Comparison of ENCODE assay signal across 23 mouse cellular contexts in the genomic region with DNA sequence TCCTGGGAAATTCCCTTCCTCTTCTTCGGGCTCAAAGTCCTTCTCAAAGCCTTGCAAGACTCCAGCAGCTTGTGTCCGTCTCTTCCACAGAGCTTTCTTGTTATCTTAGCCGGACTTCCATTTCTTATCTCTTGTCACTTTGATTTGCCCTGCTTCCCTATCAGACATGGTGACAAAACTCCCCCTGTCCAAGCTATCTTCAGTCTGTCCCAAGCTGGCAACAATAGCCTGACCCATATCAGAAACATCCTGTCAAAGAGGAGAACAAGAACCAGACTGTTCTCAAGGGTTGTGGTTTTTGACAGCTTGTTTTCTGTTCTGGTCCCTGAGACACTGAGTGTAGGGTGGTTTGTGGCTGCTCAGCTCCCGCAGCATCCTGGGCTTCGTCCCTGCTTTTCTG. TPM values are rescaled to one million over a fixed set of nuclear protein-coding genes. Genes with fewer than 3 reads are reported as not detected.
DNase-seq lines count a peak whose midpoint lies in the region; ATAC-seq and TF ChIP-seq lines count a peak whose summit lies in the region.
"Had no signal": no experiment of that assay in that cellular context is flagged by ENCODE, and none has a peak within 500 bp of the region (broad histone marks: within the 10 kb centered on the region; RNA-seq: fewer than 3 reads in every experiment).

No protein-coding gene starts in this region.

- peak overlapping the region; percentile 19; the same call in 1 of the 2 replicates for H3K4me2 ChIP-seq in heart, embryonic 11.5 days
- H3K4me2 ChIP-seq in heart, embryonic 16.5 days (ENCODE audit: low read depth, low read length), result no peak overlapping the region
- H3K4me2 ChIP-seq in lung, embryonic 16.5 days (ENCODE audit: low read depth, low read length), result no peak overlapping the region
- H3K4me2 ChIP-seq: embryonic facial prominence, embryonic 13.5 days; forebrain, embryonic 12.5 days; intestine, embryonic 15.5 days; limb, embryonic 13.5 days; liver, embryonic 11.5 days had no signal

- H3K9me3 ChIP-seq in heart, embryonic 11.5 days (replicated peaks; ENCODE audit: control insufficient read depth, low read length), result no peaks in the 10 kb centered on the region
- H3K9me3 ChIP-seq in heart, embryonic 16.5 days (replicated peaks; ENCODE audit: control insufficient read depth, low read length), result no peaks in the 10 kb centered on the region
- no peaks in the 10 kb centered on the region for H3K9me3 ChIP-seq in lung, embryonic 16.5 days (ENCODE audit: control insufficient read depth, low read length)
- H3K9me3 ChIP-seq: embryonic facial prominence, embryonic 13.5 days; forebrain, embryonic 12.5 days; hindbrain, embryonic 10.5 days; intestine, embryonic 15.5 days; limb, embryonic 13.5 days had no signal

- H3K4me3 ChIP-seq in heart, embryonic 11.5 days (ENCODE audit: low read depth, low read length), result no peak overlapping the region
- H3K4me3 ChIP-seq in heart, embryonic 16.5 days (ENCODE audit: low read length), result no peak overlapping the region
- no peak overlapping the region for H3K4me3 ChIP-seq in lung, embryonic 16.5 days (ENCODE audit: low read length)
- no peak overlapping the region for H3K4me3 ChIP-seq in lung, adult 2 months (replicated peaks; ENCODE audit: extremely low read depth, low read depth, low read length)
- H3K4me3 ChIP-seq in cerebellum, adult 2 months (replicated peaks; ENCODE audit: insufficient read depth, low read depth, low read length), result no peak overlapping the region
- H3K4me3 ChIP-seq: embryonic facial prominence, embryonic 13.5 days; forebrain, embryonic 12.5 days; hindbrain, embryonic 10.5 days; intestine, embryonic 15.5 days; limb, embryonic 13.5 days had no signal

- no peak for TF ChIP-seq CTCF in lung, adult 2 months (IDR thresholded peaks at IDR 0.05; ENCODE audit: insufficient read depth, low read length)
- TF ChIP-seq CTCF in cerebellum, adult 2 months (IDR thresholded peaks at IDR 0.05; ENCODE audit: borderline replicate concordance, insufficient read depth, low read depth, low read length), result no peak

- peak; percentile 44 for ATAC-seq in heart, embryonic 11.5 days (replicated peaks; ENCODE audit: insufficient number of reproducible peaks, low FRiP score, low TSS enrichment)
- peak; percentile 59 for ATAC-seq in heart, embryonic 16.5 days (replicated peaks; ENCODE audit: extremely low read depth, insufficient read depth, low FRiP score)
- ATAC-seq in lung, embryonic 16.5 days (ENCODE audit: low read depth), result peak; percentile 62; the same call in 1 of the 2 replicates
- ATAC-seq: CD4-positive, CD25-positive, alpha-beta regulatory T cell, adult 4 months; forebrain, postnatal 0 days; hindbrain, embryonic 16.5 days; intestine, embryonic 15.5 days had no signal

- H3K36me3 ChIP-seq in heart, embryonic 11.5 days (ENCODE audit: control insufficient read depth, insufficient read depth, low read length), result no peaks in the 10 kb centered on the region; the same call in none of the 2 replicates
- peaks cover 5% of the 10 kb centered on the region; the same call in 1 of the 2 replicates for H3K36me3 ChIP-seq in heart, embryonic 16.5 days (ENCODE audit: control insufficient read depth, insufficient read depth)
- no peaks in the 10 kb centered on the region for H3K36me3 ChIP-seq in lung, embryonic 16.5 days (ENCODE audit: control insufficient read depth, insufficient read depth, low read length)
- H3K36me3 ChIP-seq: forebrain, embryonic 12.5 days; intestine, embryonic 15.5 days had no signal

- 6% methylated on average over 5 of the region's 5 CpGs for WGBS in heart, embryonic 11.5 days (ENCODE audit: insufficient replicate concordance)
- whole genome bisulfite sequencing in heart, embryonic 16.5 days, result 12% methylated on average over 5 of the region's 5 CpGs
- 26% methylated on average over 5 of the region's 5 CpGs for WGBS in lung, embryonic 16.5 days
- WGBS in lung, adult 2 months, result 43% methylated on average over 5 of the region's 5 CpGs
- WGBS in cerebellum, adult 2 months, result 61% methylated on average over 5 of the region's 5 CpGs

- no peak for TF ChIP-seq POLR2A in lung, adult 2 months (IDR thresholded peaks at IDR 0.05; ENCODE audit: borderline replicate concordance, extremely low read depth, low read depth, low read length)
- no peak for TF ChIP-seq POLR2A in cerebellum, adult 2 months (IDR thresholded peaks at IDR 0.05; ENCODE audit: borderline replicate concordance, insufficient read depth, low read length)

- no peak overlapping the region for H3K9ac ChIP-seq in heart, embryonic 11.5 days (ENCODE audit: low read depth, low read length)
- no peak overlapping the region for H3K9ac ChIP-seq in heart, embryonic 16.5 days (ENCODE audit: low read length)
- no peak overlapping the region for H3K9ac ChIP-seq in lung, embryonic 16.5 days (ENCODE audit: low read length)
- H3K9ac ChIP-seq: embryonic facial prominence, embryonic 13.5 days; forebrain, embryonic 12.5 days; forebrain, postnatal 0 days; intestine, embryonic 15.5 days; limb, embryonic 13.5 days had no signal

- no peak overlapping the region for H3K27ac ChIP-seq in heart, embryonic 11.5 days (ENCODE audit: low read depth, low read length)
- H3K27ac ChIP-seq in heart, embryonic 16.5 days (ENCODE audit: low read length), result peak overlapping the region; percentile 32; the same call in 1 of the 2 replicates
- no peak overlapping the region for H3K27ac ChIP-seq in lung, embryonic 16.5 days (ENCODE audit: low read length)
- H3K27ac ChIP-seq in cerebellum, adult 2 months (ENCODE audit: insufficient read depth, low read length), result no peak overlapping the region
- H3K27ac ChIP-seq: embryonic facial prominence, embryonic 13.5 days; forebrain, embryonic 12.5 days; hindbrain, embryonic 10.5 days; intestine, embryonic 15.5 days; limb, embryonic 13.5 days had no signal

- H3K27me3 ChIP-seq in heart, embryonic 11.5 days (ENCODE audit: control insufficient read depth, insufficient read depth, low read length), result no peaks in the 10 kb centered on the region
- no peaks in the 10 kb centered on the region for H3K27me3 ChIP-seq in heart, embryonic 16.5 days (ENCODE audit: control insufficient read depth, insufficient read depth, low read length)
- H3K27me3 ChIP-seq in lung, embryonic 16.5 days (ENCODE audit: control insufficient read depth, insufficient read depth, low read depth, low read length), result no peaks in the 10 kb centered on the region
- no peaks in the 10 kb centered on the region for H3K27me3 ChIP-seq in cerebellum, adult 2 months (ENCODE audit: control insufficient read depth, insufficient read depth, low read length)
- H3K27me3 ChIP-seq: embryonic facial prominence, embryonic 13.5 days; forebrain, embryonic 12.5 days; intestine, embryonic 15.5 days; limb, embryonic 13.5 days had no signal

- H3K4me1 ChIP-seq in heart, embryonic 11.5 days (ENCODE audit: control insufficient read depth, insufficient read depth, low read length), result peaks cover 24% of the 10 kb centered on the region
- peaks cover 8% of the 10 kb centered on the region for H3K4me1 ChIP-seq in heart, embryonic 16.5 days (ENCODE audit: control insufficient read depth, insufficient read depth, low read length)
- H3K4me1 ChIP-seq in lung, embryonic 16.5 days (replicated peaks; ENCODE audit: control insufficient read depth, insufficient read depth, low read length), result no peaks in the 10 kb centered on the region
- no peaks in the 10 kb centered on the region for H3K4me1 ChIP-seq in lung, adult 2 months (ENCODE audit: control insufficient read depth, insufficient read depth, low read length)
- no peaks in the 10 kb centered on the region for H3K4me1 ChIP-seq in cerebellum, adult 2 months (ENCODE audit: control insufficient read depth, insufficient read depth, low read length)
- H3K4me1 ChIP-seq: embryonic facial prominence, embryonic 13.5 days; forebrain, embryonic 12.5 days; hindbrain, embryonic 10.5 days; intestine, embryonic 15.5 days; limb, embryonic 13.5 days had no signal

- DNase-seq in heart, adult 8-10 months (ENCODE audit: low spot score), result no peak
- DNase-seq in heart, postnatal 4 days, result no peak
- no peak for DNase-seq in lung, adult 2 months
- DNase-seq in cerebellum, adult 2 months, result no peak
- DNase-seq: adrenal gland, postnatal 25 days; cerebellum, adult 11-12 months; cerebellum, postnatal 10 days; forebrain, postnatal 0 days; kidney, adult 9 months; kidney, postnatal 25 days; lung, postnatal 10 days; midbrain, embryonic 14.5 days had no signal

RNA-seq across cellular contexts. Expression of gene Cnnm2, which starts 26.2 kb away (rescaled TPM):
- 3.7 and 4.1 TPM in 2 replicates for polyA plus RNA-seq in heart, embryonic 11.5 days (2014; fragmentation: Nextera tagmentation; extraction: Ambion mirVana)
- total RNA-seq in heart, adult 8-10 months (2022), result 1 to 10 TPM; 5.2 to 8.4 (median 6.0) TPM
- polyA plus RNA-seq in heart, embryonic 16.5 days (2015; fragmentation: Nextera tagmentation; extraction: Ambion mirVana), result 1.9 and 2.7 TPM in 2 replicates
- 1 to 10 TPM; 7.1 to 7.4 TPM for total RNA-seq in heart, postnatal 4 days (2021)
- polyA plus RNA-seq in lung, embryonic 16.5 days (2015; fragmentation: Nextera tagmentation; extraction: Ambion mirVana), result 2.5 and 2.6 TPM in 2 replicates
- 12.2 and 13.6 TPM in 2 replicates for polyA plus RNA-seq in lung, adult 2 months (2012; rRNA removed)
- 31.2 and 31.4 TPM in 2 replicates for polyA plus RNA-seq in cerebellum, adult 2 months (2012; rRNA removed)

RNA-seq across cellular contexts. Expression of gene As3mt, which starts 28.0 kb away (rescaled TPM):
- polyA plus RNA-seq in heart, embryonic 11.5 days (2014; fragmentation: Nextera tagmentation; extraction: Ambion mirVana), result 47.6 and 54.2 TPM in 2 replicates
- 100 to 1,000 TPM in 2 of 4 experiments, 10 to 100 TPM in 2; 91.3 to 104 (median 98.7) TPM for total RNA-seq in heart, adult 8-10 months (2022)
- polyA plus RNA-seq in heart, embryonic 16.5 days (2015; fragmentation: Nextera tagmentation; extraction: Ambion mirVana), result 46.7 and 52.1 TPM in 2 replicates
- total RNA-seq in heart, postnatal 4 days (2021), result 10 to 100 TPM; 57.5 to 59.1 TPM
- 34.8 and 35.1 TPM in 2 replicates for polyA plus RNA-seq in lung, embryonic 16.5 days (2015; fragmentation: Nextera tagmentation; extraction: Ambion mirVana)
- polyA plus RNA-seq in lung, adult 2 months (2012; rRNA removed), result 8.0 and 14.9 TPM in 2 replicates
- polyA plus RNA-seq in cerebellum, adult 2 months (2012; rRNA removed), result 16.5 and 16.8 TPM in 2 replicates

RNA-seq across cellular contexts. Expression of gene Borcs7, which starts 45.5 kb away (rescaled TPM):
- polyA plus RNA-seq in heart, embryonic 11.5 days (2014; fragmentation: Nextera tagmentation; extraction: Ambion mirVana), result 14.7 and 16.5 TPM in 2 replicates
- total RNA-seq in heart, adult 8-10 months (2022), result 10 to 100 TPM in 1 of 4 experiments, 1 to 10 TPM in 3; 7.7 to 11.1 (median 8.6) TPM
- 13.7 and 14.9 TPM in 2 replicates for polyA plus RNA-seq in heart, embryonic 16.5 days (2015; fragmentation: Nextera tagmentation; extraction: Ambion mirVana)
- 10 to 100 TPM; 11.7 to 12.8 TPM for total RNA-seq in heart, postnatal 4 days (2021)
- 15.9 and 16.3 TPM in 2 replicates for polyA plus RNA-seq in lung, embryonic 16.5 days (2015; fragmentation: Nextera tagmentation; extraction: Ambion mirVana)
- polyA plus RNA-seq in lung, adult 2 months (2012; rRNA removed), result 2.4 and 5.0 TPM in 2 replicates
- polyA plus RNA-seq in cerebellum, adult 2 months (2012; rRNA removed), result 19.0 and 19.1 TPM in 2 replicates
